Mouse (Mus musculus) testis, adult 2 months (tissue): ENCODE measurements around the gene Hspd1.

Experiments
- CTCF ChIP-seq: fragments of 200-500 bp; IDR thresholded peaks from 2 replicates; pipeline ENCODE4 v1.5.1; 2012; ENCODE audit warnings: low read depth, mild to moderate bottlenecking, inconsistent platforms, low read length, moderate library complexity; ENCODE audit not compliant: control insufficient read depth, insufficient read depth, insufficient replicate concordance
- POLR2A ChIP-seq: fragments of 200-500 bp; IDR thresholded peaks from 2 replicates; pipeline ENCODE4 v1.6.1; 2012; ENCODE audit warnings: low read depth, mild to moderate bottlenecking, inconsistent platforms, low read length, moderate library complexity; ENCODE audit not compliant: control insufficient read depth

DNA sequence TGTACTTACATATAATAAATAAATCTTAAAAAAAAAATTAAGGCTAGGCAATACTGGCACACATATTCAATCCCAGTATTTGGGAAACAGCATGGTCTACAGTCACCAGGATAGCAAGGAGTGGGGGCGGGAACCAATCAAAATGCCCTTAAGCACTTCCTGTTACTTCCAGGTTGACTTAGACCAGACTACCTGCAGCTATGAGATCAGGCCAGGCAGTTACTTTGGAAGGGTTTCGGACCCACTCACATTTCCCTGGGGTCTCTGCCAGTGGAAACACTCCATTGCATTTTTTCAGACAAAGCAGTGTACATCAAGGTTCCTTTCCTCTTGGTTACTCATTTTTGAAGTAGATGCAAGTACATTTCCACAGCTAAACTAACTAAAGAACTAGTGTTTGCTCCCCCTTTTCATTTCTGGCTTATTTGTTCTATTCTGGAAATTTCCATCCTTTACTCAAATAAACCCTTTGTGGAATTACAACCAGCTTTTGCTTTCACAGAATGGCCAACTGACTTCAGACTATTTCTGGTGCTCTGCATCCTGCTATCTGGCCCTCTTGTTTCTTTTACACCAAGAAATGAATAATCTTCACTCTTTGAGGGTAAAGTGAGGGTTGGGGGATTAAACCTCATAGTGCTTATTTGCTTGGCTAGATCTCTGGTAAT lies 11.1 kb downstream of the Hspd1 start:
- TF ChIP-seq CTCF (no peak), POLR2A (no peak)
